Mouse (Mus musculus): ENCODE data around the gene Olfr20. TPM values are rescaled to one million over a fixed set of nuclear protein-coding genes. Genes with fewer than 3 reads are reported as not detected.

The Olfr20 gene
- total and polyA plus RNA-seq, 3 experiments = not detected

GRCm38 (mm10) chr11:73395374-73395773, 44.8 kb downstream of the Olfr20 start:
- no peaks in the 10 kb centered on the region for H3K27me3 ChIP-seq (ENCODE audit: control insufficient read depth, insufficient read depth, low read length)
- intact Hi-C loops (cut with DNase I) = no loop called here
- H3K36me3 ChIP-seq (ENCODE audit: control insufficient read depth, insufficient read depth, low read length) = no peaks in the 10 kb centered on the region
- no peaks in the 10 kb centered on the region for H3K79me2 ChIP-seq (replicated peaks; ENCODE audit: control insufficient read depth, insufficient read depth, low read length)
- H3K4me1 ChIP-seq (ENCODE audit: control insufficient read depth, insufficient read depth, low read length) = no peaks in the 10 kb centered on the region
- no peak for DNase-seq
- H3K27ac ChIP-seq = no peak overlapping the region
- 64% methylated on average over 4 of the region's 4 CpGs for WGBS
- no peak overlapping the region for H3K4me3 ChIP-seq
- H3K9ac ChIP-seq (ENCODE audit: low read depth, low read length) = no peak overlapping the region
- TF ChIP-seq POLR2A (IDR thresholded peaks at IDR 0.05; ENCODE audit: insufficient read depth, low read depth, low read length) = no peak
- no peak for TF ChIP-seq CTCF (IDR thresholded peaks at IDR 0.05)
- TF ChIP-seq EP300 (IDR thresholded peaks at IDR 0.05; ENCODE audit: insufficient read depth, low read depth, low read length) = no peak

GRCm38 (mm10) chr11:73399514-73399913, 48.9 kb downstream of the Olfr20 start, which contains the start of gene Olfr1:
TSS of gene Olfr1 (minus strand) at chr11:73399614.
- DNase-seq = no peak
- H3K36me3 ChIP-seq (ENCODE audit: control insufficient read depth, insufficient read depth, low read length) = no peaks in the 10 kb centered on the region
- H3K4me3 ChIP-seq = no peak within 1 kb of the TSS
- no peaks in the 10 kb centered on the region for H3K4me1 ChIP-seq (ENCODE audit: control insufficient read depth, insufficient read depth, low read length)
- intact Hi-C loops (cut with DNase I) = no loop called here
- no peak within 1 kb of the TSS for H3K27ac ChIP-seq
- H3K9ac ChIP-seq (ENCODE audit: low read depth, low read length) = no peak within 1 kb of the TSS
- TF ChIP-seq POLR2A (IDR thresholded peaks at IDR 0.05; ENCODE audit: insufficient read depth, low read depth, low read length) = no peak
- no peak for TF ChIP-seq CTCF (IDR thresholded peaks at IDR 0.05)
- TF ChIP-seq EP300 (IDR thresholded peaks at IDR 0.05; ENCODE audit: insufficient read depth, low read depth, low read length) = no peak
- no peaks in the 10 kb centered on the region for H3K27me3 ChIP-seq (ENCODE audit: control insufficient read depth, insufficient read depth, low read length)
- H3K79me2 ChIP-seq (replicated peaks; ENCODE audit: control insufficient read depth, insufficient read depth, low read length) = no peaks in the 10 kb centered on the region

Other genes with a start within 250 kb of the Olfr20 start
- under 1 TPM; 0.16 TPM for gene Haspin, start 212.5 kb upstream of the Olfr20 start, total RNA-seq (2021)
- gene Haspin, start 212.5 kb upstream of the Olfr20 start, polyA plus RNA-seq (2012; rRNA removed) = 0.15 and 0.23 TPM in 2 replicates
- gene P2rx5, start 190.4 kb upstream of the Olfr20 start, total RNA-seq (2021) = 10 to 100 TPM; 13.1 to 14.6 TPM
- gene P2rx5, start 190.4 kb upstream of the Olfr20 start, polyA plus RNA-seq (2012; rRNA removed) = 11.3 and 19.5 TPM in 2 replicates
- gene Emc6, start 173.7 kb upstream of the Olfr20 start, total RNA-seq (2021) = 10 to 100 TPM; 80.5 to 98.5 TPM
- 50.5 and 54.3 TPM in 2 replicates for gene Emc6, start 173.7 kb upstream of the Olfr20 start, polyA plus RNA-seq (2012; rRNA removed)
- gene Tax1bp3, start 173.7 kb upstream of the Olfr20 start, total RNA-seq (2021) = 10 to 100 TPM; 45.0 to 48.5 TPM
- gene Tax1bp3, start 173.7 kb upstream of the Olfr20 start, polyA plus RNA-seq (2012; rRNA removed) = 60.4 and 63.0 TPM in 2 replicates
- 10 to 100 TPM; 10.7 to 11.8 TPM for gene Ctns, start 151.7 kb upstream of the Olfr20 start, total RNA-seq (2021)
- gene Ctns, start 151.7 kb upstream of the Olfr20 start, polyA plus RNA-seq (2012; rRNA removed) = 12.7 and 15.4 TPM in 2 replicates
- gene Shpk, start 151.3 kb upstream of the Olfr20 start, total RNA-seq (2021) = 1 to 10 TPM in 1 of 2 experiments, under 1 TPM in 1; 0.97 to 1.1 TPM
- 2.2 and 2.8 TPM in 2 replicates for gene Shpk, start 151.3 kb upstream of the Olfr20 start, polyA plus RNA-seq (2012; rRNA removed)
- gene Trpv1, start 116.5 kb upstream of the Olfr20 start, total RNA-seq (2021) = under 1 TPM; 0.08 to 0.11 TPM
- 0.21 and 0.29 TPM in 2 replicates for gene Trpv1, start 116.5 kb upstream of the Olfr20 start, polyA plus RNA-seq (2012; rRNA removed)
- under 1 TPM; 0.03 to 0.05 TPM for gene Trpv3, start 83.4 kb upstream of the Olfr20 start, total RNA-seq (2021)
- 0.04 and 0.09 TPM in 2 replicates for gene Trpv3, start 83.4 kb upstream of the Olfr20 start, polyA plus RNA-seq (2012; rRNA removed)
- 1 to 10 TPM; 1.4 to 1.5 TPM for gene Aspa, start 21.2 kb upstream of the Olfr20 start, total RNA-seq (2021)
- gene Aspa, start 21.2 kb upstream of the Olfr20 start, polyA plus RNA-seq (2012; rRNA removed) = 2.2 and 4.4 TPM in 2 replicates
- gene Gm49340, start 21.0 kb upstream of the Olfr20 start, total RNA-seq (2021) = not detected
- gene Gm49340, start 21.0 kb upstream of the Olfr20 start, polyA plus RNA-seq (2012; rRNA removed) = 0.06 TPM in 1 of 2 replicates, not detected in the other
- not detected for gene Spata22, start 21.0 kb upstream of the Olfr20 start, total RNA-seq (2021)
- gene Spata22, start 21.0 kb upstream of the Olfr20 start, polyA plus RNA-seq (2012; rRNA removed) = 0.08 and 0.15 TPM in 2 replicates
- not detected for gene Olfr376, start 20.5 kb downstream of the Olfr20 start, total RNA-seq (2021)
- gene Olfr376, start 20.5 kb downstream of the Olfr20 start, polyA plus RNA-seq (2012; rRNA removed) = not detected in 2 replicates
- gene Olfr1, start 48.8 kb downstream of the Olfr20 start, total RNA-seq (2021) = not detected
- not detected in 2 replicates for gene Olfr1, start 48.8 kb downstream of the Olfr20 start, polyA plus RNA-seq (2012; rRNA removed)
- not detected for gene Olfr378, start 77.7 kb downstream of the Olfr20 start, total RNA-seq (2021)
- gene Olfr378, start 77.7 kb downstream of the Olfr20 start, polyA plus RNA-seq (2012; rRNA removed) = not detected in 2 replicates
- gene Olfr380, start 106.7 kb downstream of the Olfr20 start, total RNA-seq (2021) = not detected
- not detected in 2 replicates for gene Olfr380, start 106.7 kb downstream of the Olfr20 start, polyA plus RNA-seq (2012; rRNA removed)
- gene Olfr381, start 140.8 kb downstream of the Olfr20 start, total RNA-seq (2021) = not detected
- gene Olfr381, start 140.8 kb downstream of the Olfr20 start, polyA plus RNA-seq (2012; rRNA removed) = not detected in 2 replicates
- gene Olfr382, start 166.4 kb downstream of the Olfr20 start, total RNA-seq (2021) = not detected
- gene Olfr382, start 166.4 kb downstream of the Olfr20 start, polyA plus RNA-seq (2012; rRNA removed) = not detected in 2 replicates
- not detected for gene Olfr385, start 242.2 kb downstream of the Olfr20 start, total RNA-seq (2021)
- not detected in 2 replicates for gene Olfr385, start 242.2 kb downstream of the Olfr20 start, polyA plus RNA-seq (2012; rRNA removed)
- gene Olfr384, start 247.8 kb downstream of the Olfr20 start, total RNA-seq (2021) = not detected
- not detected in 2 replicates for gene Olfr384, start 247.8 kb downstream of the Olfr20 start, polyA plus RNA-seq (2012; rRNA removed)

Data from heart, adult 2 months (tissue).